In genomic region chr13:75904660-75905059, GRCm38 (mm10) we compare ENCODE assay signal across 32 mouse cellular contexts. TPM values are rescaled to one million over a fixed set of nuclear protein-coding genes. Genes with fewer than 3 reads are reported as not detected.
"Had no signal": no experiment of that assay in that cellular context is flagged by ENCODE, and none has a peak within 500 bp of the region (broad histone marks: within the 10 kb centered on the region; RNA-seq: fewer than 3 reads in every experiment).

No protein-coding gene starts in this region.

- H3K9ac ChIP-seq: limb, embryonic 12.5 days; limb, embryonic 13.5 days; limb, embryonic 15.5 days; liver, embryonic 12.5 days; liver, embryonic 13.5 days; liver, embryonic 14.5 days; liver, embryonic 15.5 days; liver, postnatal 0 days; lung, embryonic 14.5 days; lung, embryonic 15.5 days; midbrain, embryonic 12.5 days; midbrain, embryonic 13.5 days; midbrain, embryonic 15.5 days had no signal

- H3K27me3 ChIP-seq: limb, embryonic 12.5 days; limb, embryonic 13.5 days; limb, embryonic 15.5 days; liver, embryonic 12.5 days; liver, embryonic 13.5 days; liver, embryonic 15.5 days; lung, embryonic 15.5 days; megakaryocyte, embryonic 14.5 days; midbrain, embryonic 12.5 days; midbrain, embryonic 13.5 days; midbrain, embryonic 15.5 days had no signal

- H3K4me1 ChIP-seq: limb, embryonic 10.5 days; limb, embryonic 12.5 days; lung, embryonic 15.5 days; megakaryocyte, embryonic 14.5 days had no signal

- DNase-seq: left cerebral cortex, postnatal 4 days; liver; liver, embryonic 13.5 days; liver, postnatal 0 days; lung, adult 18-20 months; lung, adult 2 months; lung, embryonic 14.5 days; lung, postnatal 10 days; lung, postnatal 14 days; lung, postnatal 36 days; lung, postnatal 4 days; midbrain, embryonic 14.5 days had no signal

- ATAC-seq: liver, embryonic 12.5 days; liver, postnatal 0 days; lung, postnatal 0 days; midbrain, embryonic 13.5 days; midbrain, embryonic 15.5 days; midbrain, embryonic 16.5 days had no signal

- H3K36me3 ChIP-seq: liver, embryonic 13.5 days; liver, embryonic 15.5 days had no signal

- H3K9me3 ChIP-seq: limb, embryonic 10.5 days; limb, embryonic 12.5 days; limb, embryonic 13.5 days; limb, embryonic 15.5 days; liver, embryonic 12.5 days; liver, embryonic 13.5 days; liver, embryonic 15.5 days; lung, embryonic 15.5 days; megakaryocyte, embryonic 14.5 days; midbrain, embryonic 10.5 days; midbrain, embryonic 12.5 days; midbrain, embryonic 13.5 days; midbrain, embryonic 15.5 days had no signal

- H3K4me3 ChIP-seq: limb, embryonic 10.5 days; limb, embryonic 12.5 days; limb, embryonic 13.5 days; limb, embryonic 15.5 days; liver, embryonic 12.5 days; liver, embryonic 13.5 days; liver, embryonic 15.5 days; lung, embryonic 15.5 days; megakaryocyte, embryonic 14.5 days; midbrain, embryonic 10.5 days; midbrain, embryonic 12.5 days; midbrain, embryonic 13.5 days; midbrain, embryonic 15.5 days; myocyte had no signal

- H3K27ac ChIP-seq: limb, embryonic 10.5 days; limb, embryonic 12.5 days; limb, embryonic 13.5 days; limb, embryonic 15.5 days; liver, embryonic 12.5 days; liver, embryonic 13.5 days; liver, embryonic 14.5 days; liver, embryonic 15.5 days; lung, embryonic 15.5 days; macrophage; midbrain, embryonic 10.5 days; midbrain, embryonic 12.5 days; midbrain, embryonic 13.5 days; midbrain, embryonic 15.5 days had no signal

- H3K4me2 ChIP-seq: limb, embryonic 12.5 days; limb, embryonic 13.5 days; limb, embryonic 15.5 days; liver, embryonic 11.5 days; liver, embryonic 12.5 days; liver, embryonic 13.5 days; liver, embryonic 15.5 days; lung, embryonic 14.5 days; lung, embryonic 15.5 days; midbrain, embryonic 11.5 days; midbrain, embryonic 12.5 days; midbrain, embryonic 13.5 days; midbrain, embryonic 15.5 days had no signal

RNA-seq across cellular contexts. Expression of gene Rhobtb3, which starts 39.1 kb away (rescaled TPM):
- total RNA-seq: monocyte, adult 5-6 weeks had no signal
